Mouse (Mus musculus) embryonic facial prominence, embryonic 13.5 days (tissue): ENCODE data around the gene Pofut1. TPM values are rescaled to one million over a fixed set of nuclear protein-coding genes. Genes with fewer than 3 reads are reported as not detected.
A peak's percentile ranks its signal among the peaks of the same experiment; 100 is the strongest.

Source experiments
- ATAC-seq: fragments of 200-750 bp; cut with Nextera tagmentation; 2 replicates; pipeline ENCODE4 v1.8.0; 2017; ENCODE audit warnings: low read depth; ENCODE audit not compliant: insufficient number of reproducible peaks, insufficient read depth, low FRiP score, low TSS enrichment
- H3K27ac ChIP-seq: fragments of 300-500 bp; sonication (generic); 2 replicates; pipeline ENCODE4 v1.5.1; 2015; ENCODE audit warnings: moderate library complexity, mild to moderate bottlenecking, inconsistent platforms
- H3K27me3 ChIP-seq: fragments of 300-500 bp; sonication (generic); 2 replicates; pipeline ENCODE4 v1.6.1; 2015; ENCODE audit warnings: mild to moderate bottlenecking, inconsistent platforms
- H3K36me3 ChIP-seq: fragments of 300-500 bp; sonication (generic); 2 replicates; pipeline ENCODE4 v1.6.1; 2015; ENCODE audit warnings: mild to moderate bottlenecking, inconsistent platforms
- H3K4me1 ChIP-seq: fragments of 300-500 bp; sonication (generic); 2 replicates; pipeline ENCODE4 v1.6.1; 2015; ENCODE audit warnings: inconsistent platforms
- H3K4me2 ChIP-seq: fragments of 300-500 bp; sonication (generic); 2 replicates; pipeline ENCODE4 v1.6.1; 2015; ENCODE audit warnings: moderate library complexity, mild to moderate bottlenecking, inconsistent platforms
- H3K4me3 ChIP-seq: fragments of 300-500 bp; sonication (generic); 2 replicates; pipeline ENCODE4 v1.5.1; 2015; ENCODE audit warnings: mild to moderate bottlenecking, inconsistent platforms
- H3K9ac ChIP-seq: fragments of 300-500 bp; sonication (generic); 2 replicates; pipeline ENCODE4 v1.6.1; 2015; ENCODE audit warnings: mild to moderate bottlenecking, inconsistent platforms
- H3K9me3 ChIP-seq: fragments of 300-500 bp; sonication (generic); 2 replicates; pipeline ENCODE4 v1.6.1; 2016; ENCODE audit warnings: inconsistent platforms
- WGBS: fragments of 180-500 bp; shearing (Covaris S2); methylation state at CpG from one replicate; pipeline ENCODE4 v1.1.7; 2015; ENCODE audit warnings: mixed read lengths; 5-methylcytosine and 5-hydroxymethylcytosine counted together
- polyA plus RNA-seq: library from polyadenylated mRNA; unstranded; fragments of >200 nt; fragmentation: Nextera tagmentation; extraction: Ambion mirVana; gene quantifications from 2 replicates; pipeline ENCODE4 v1.2.1, GENCODE M21; 2015

The Pofut1 gene
- polyA plus RNA-seq, 1 experiment from 2014 or later: 9.1 TPM

GRCm38 (mm10) chr2:153218516-153218915 is 22.8 kb upstream of the Pofut1 start:
- 0 out of 2 replicates have a peak, but pooled peaks cover 4% of the 10 kb centered on the region for H3K4me1 ChIP-seq
- H3K36me3 ChIP-seq: peaks cover 14% of the 10 kb centered on the region
- 75% methylated on average over 3 of the region's 3 CpGs for WGBS
- H3K27ac ChIP-seq: no peak overlapping the region
- H3K27me3 ChIP-seq: no peaks in the 10 kb centered on the region
- H3K9ac ChIP-seq: no peak overlapping the region
- no peak for ATAC-seq
- H3K4me3 ChIP-seq: no peak overlapping the region
- no peak overlapping the region for H3K4me2 ChIP-seq
- no peaks in the 10 kb centered on the region for H3K9me3 ChIP-seq

DNA sequence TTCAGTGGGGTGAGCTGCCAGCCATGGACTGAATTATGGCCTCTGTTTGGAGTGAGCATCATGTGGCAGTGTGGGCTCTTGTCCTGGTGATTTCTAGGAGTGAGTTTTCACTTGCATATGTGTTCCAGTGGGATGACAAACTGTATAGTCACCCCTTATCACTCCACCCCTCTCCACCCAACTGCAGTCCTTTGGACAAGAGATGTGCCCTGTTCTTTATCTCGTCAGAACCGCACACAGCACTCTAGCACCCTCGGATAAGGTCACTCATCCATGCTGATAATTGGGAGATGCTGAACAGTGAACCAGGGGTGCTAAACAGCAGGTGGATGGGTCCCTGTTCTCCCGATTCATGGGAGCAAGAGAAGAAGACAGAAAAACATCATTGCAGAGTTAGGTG is 19.7 kb upstream of the Pofut1 start:
- Histone ChIP-seq H3K27ac (no peak overlapping the region), H3K4me3 (no peak overlapping the region), H3K27me3 (no peaks in the 10 kb centered on the region), H3K4me2 (no peak overlapping the region), H3K36me3 (peaks cover 14% of the 10 kb centered on the region), H3K9ac (no peak overlapping the region), H3K4me1 (peaks cover 11% of the 10 kb centered on the region), H3K9me3 (no peaks in the 10 kb centered on the region)
- ATAC-seq: no peak
- WGBS: 88% methylated on average over 4 of the region's 4 CpGs

- Histone ChIP-seq H3K9me3 (no peaks in the 10 kb centered on the region), H3K4me3 (no peak overlapping the region), H3K27me3 (no peaks in the 10 kb centered on the region), H3K9ac (no peak overlapping the region), H3K4me1 (peaks cover 11% of the 10 kb centered on the region), H3K36me3 (peaks cover 18% of the 10 kb centered on the region), H3K4me2 (no peak overlapping the region), H3K27ac (no peak overlapping the region)
- no peak for ATAC-seq
Observed at GRCm38 (mm10) chr2:153222130-153222529, 19.2 kb upstream of the Pofut1 start.

GRCm38 (mm10) chr2:153222566-153222965 is 18.8 kb upstream of the Pofut1 start:
- H3K27ac ChIP-seq: no peak overlapping the region
- no peaks in the 10 kb centered on the region for H3K27me3 ChIP-seq
- ATAC-seq: no peak
- no peaks in the 10 kb centered on the region for H3K9me3 ChIP-seq
- peaks cover 18% of the 10 kb centered on the region for H3K36me3 ChIP-seq
- 94% methylated on average over 2 of the region's 2 CpGs for WGBS
- H3K9ac ChIP-seq: no peak overlapping the region
- H3K4me2 ChIP-seq: no peak overlapping the region
- peaks cover 11% of the 10 kb centered on the region for H3K4me1 ChIP-seq
- no peak overlapping the region for H3K4me3 ChIP-seq

GRCm38 (mm10) chr2:153224946-153225594 is 16.3 kb upstream of the Pofut1 start, which contains the start of gene Tspyl3:
Tspyl3 (minus strand) TSS chr2:153225441.
- WGBS: 2% methylated on average over 31 of the region's 31 CpGs
- peak within 1 kb of the TSS; percentile 71 for H3K4me3 ChIP-seq
- peak; percentile 69 for ATAC-seq

DNA sequence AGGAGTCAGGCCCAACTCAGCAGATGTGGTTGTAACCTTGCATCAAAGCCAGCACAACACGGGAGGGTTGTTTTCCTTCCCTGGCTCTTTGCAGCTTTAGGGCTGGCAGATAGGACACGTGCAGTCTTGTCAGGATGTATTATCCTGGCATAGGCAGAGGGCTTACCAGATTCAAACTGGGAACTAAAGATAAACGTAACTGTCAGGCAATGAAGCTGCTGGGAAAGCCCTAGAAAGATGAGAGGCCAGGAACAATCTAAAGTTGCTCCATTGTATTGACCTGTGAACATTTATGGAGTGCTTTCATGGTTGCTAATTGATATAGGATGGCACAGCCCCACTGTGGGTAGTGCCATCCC is 15.8 kb upstream of the Pofut1 start:
- Histone ChIP-seq H3K27me3 (no peaks in the 10 kb centered on the region), H3K9ac (peak overlapping the region; percentile 88), H3K36me3 (peaks cover 44% of the 10 kb centered on the region), H3K4me2 (peak overlapping the region; percentile 78), H3K9me3 (no peaks in the 10 kb centered on the region), H3K27ac (peak overlapping the region; percentile 87), H3K4me1 (peaks cover 11% of the 10 kb centered on the region), H3K4me3 (peak overlapping the region; percentile 71)
- 7% methylated on average over 3 of the region's 3 CpGs for WGBS
- no peak for ATAC-seq

More at GRCm38 (mm10) chr2:153224946-153225594, 16.3 kb upstream of the Pofut1 start, which contains the start of gene Tspyl3:
- Histone ChIP-seq H3K4me1 (peaks cover 11% of the 10 kb centered on the region), H3K27me3 (no peaks in the 10 kb centered on the region), H3K9me3 (no peaks in the 10 kb centered on the region), H3K36me3 (peaks cover 39% of the 10 kb centered on the region), H3K27ac (peak within 1 kb of the TSS; percentile 87), H3K9ac (peak within 1 kb of the TSS; percentile 88), H3K4me2 (peak within 1 kb of the TSS; percentile 78)

GRCm38 (mm10) chr2:153227959-153228358 is 13.4 kb upstream of the Pofut1 start:
- Histone ChIP-seq H3K9ac (no peak overlapping the region), H3K4me1 (peaks cover 11% of the 10 kb centered on the region), H3K27me3 (no peaks in the 10 kb centered on the region), H3K4me3 (no peak overlapping the region), H3K27ac (no peak overlapping the region), H3K9me3 (no peaks in the 10 kb centered on the region), H3K4me2 (no peak overlapping the region), H3K36me3 (peaks cover 53% of the 10 kb centered on the region)
- no peak for ATAC-seq
- 91% methylated on average over 4 of the region's 4 CpGs for WGBS

DNA sequence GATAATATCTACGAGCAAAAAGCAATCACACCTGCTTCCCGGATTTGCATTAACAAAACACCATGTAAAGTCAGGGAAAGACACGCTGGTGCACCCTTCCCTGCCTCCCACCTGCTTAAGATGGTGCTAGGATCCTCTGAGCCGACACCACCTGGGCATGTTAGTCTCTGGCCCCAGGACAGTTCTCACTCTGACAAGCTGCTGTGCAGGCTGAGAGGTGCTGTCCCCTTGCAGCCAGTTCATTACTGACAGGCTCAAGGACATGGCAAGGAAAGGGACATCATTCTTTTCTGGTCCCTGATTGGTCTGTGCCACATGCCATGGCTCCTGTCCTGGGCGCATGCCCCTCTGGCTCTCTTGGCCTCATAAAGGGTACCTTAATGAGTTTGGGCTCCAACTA is 12.8 kb upstream of the Pofut1 start:
- Histone ChIP-seq H3K4me1 (peaks cover 11% of the 10 kb centered on the region), H3K36me3 (peaks cover 58% of the 10 kb centered on the region), H3K27me3 (no peaks in the 10 kb centered on the region), H3K9ac (no peak overlapping the region), H3K4me2 (no peak overlapping the region), H3K4me3 (no peak overlapping the region), H3K9me3 (no peaks in the 10 kb centered on the region), H3K27ac (no peak overlapping the region)
- 85% methylated on average over 5 of the region's 5 CpGs for WGBS
- ATAC-seq: no peak

DNA sequence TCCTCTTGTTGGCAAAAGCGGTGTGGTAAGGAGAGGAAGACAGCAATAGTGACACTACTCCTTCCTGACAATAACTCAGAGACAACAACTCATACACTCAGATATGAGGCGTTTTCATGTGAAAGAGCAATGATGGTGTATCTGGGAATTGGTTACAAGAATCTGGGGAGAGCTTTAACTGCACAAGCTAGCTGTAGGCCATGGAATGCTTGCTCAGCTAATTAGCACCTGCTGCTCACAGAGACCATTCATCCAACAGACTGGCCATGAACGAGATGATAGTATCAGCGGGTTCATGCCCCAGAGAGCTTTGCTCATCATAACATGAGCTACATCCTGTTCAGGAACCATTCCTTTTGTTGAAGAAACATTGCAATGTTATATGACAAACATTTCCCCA is 4.1 kb upstream of the Pofut1 start:
- no peak overlapping the region for H3K4me2 ChIP-seq
- peak overlapping the region; percentile 65; the same call in 1 of the 2 replicates for H3K27ac ChIP-seq
- peaks cover 35% of the 10 kb centered on the region for H3K4me1 ChIP-seq
- H3K36me3 ChIP-seq: peaks cover 46% of the 10 kb centered on the region
- H3K27me3 ChIP-seq: no peaks in the 10 kb centered on the region
- no peaks in the 10 kb centered on the region for H3K9me3 ChIP-seq
- H3K4me3 ChIP-seq: no peak overlapping the region
- WGBS: 76% methylated on average over 4 of the region's 4 CpGs
- no peak overlapping the region for H3K9ac ChIP-seq
- no peak for ATAC-seq

DNA sequence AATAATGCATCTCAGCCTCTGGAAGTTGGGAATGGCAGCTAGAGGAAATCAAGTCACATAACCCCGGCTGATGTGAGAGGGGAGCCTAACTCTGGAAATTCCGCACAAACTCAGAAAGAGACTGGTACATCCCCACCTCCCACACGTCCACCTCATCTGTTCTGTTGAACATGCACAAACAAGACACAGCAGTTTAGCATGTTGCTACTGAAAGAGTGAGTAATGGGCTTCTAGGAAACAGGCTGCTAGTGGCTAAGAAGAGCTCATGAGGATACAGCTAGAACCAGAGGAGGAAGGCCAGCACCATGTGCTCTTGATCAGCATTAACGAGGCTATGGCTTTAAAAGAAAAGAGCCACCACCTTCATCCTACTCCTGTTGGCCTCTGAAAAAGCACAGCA is 3.4 kb upstream of the Pofut1 start:
- Histone ChIP-seq H3K36me3 (peaks cover 40% of the 10 kb centered on the region), H3K9ac (peak overlapping the region; percentile 98; the same call in 1 of the 2 replicates), H3K4me2 (peak overlapping the region; percentile 28), H3K4me3 (no peak overlapping the region; the same call in 1 of the 2 replicates), H3K27ac (peak overlapping the region; percentile 65), H3K9me3 (no peaks in the 10 kb centered on the region), H3K4me1 (peaks cover 42% of the 10 kb centered on the region), H3K27me3 (no peaks in the 10 kb centered on the region)
- 62% methylated on average over 4 of the region's 4 CpGs for WGBS
- no peak for ATAC-seq

- peak overlapping the region; percentile 93 for H3K4me2 ChIP-seq
- H3K9me3 ChIP-seq: no peaks in the 10 kb centered on the region
- H3K36me3 ChIP-seq: peaks cover 35% of the 10 kb centered on the region
- H3K27ac ChIP-seq: peak overlapping the region; percentile 65
- ATAC-seq: no peak
- H3K4me3 ChIP-seq: peak overlapping the region; percentile 98
- H3K4me1 ChIP-seq: peaks cover 42% of the 10 kb centered on the region
- peak overlapping the region; percentile 98; the same call in 1 of the 2 replicates for H3K9ac ChIP-seq
- WGBS: 69% methylated on average over 2 of the region's 2 CpGs
- H3K27me3 ChIP-seq: no peaks in the 10 kb centered on the region
Observed at GRCm38 (mm10) chr2:153238406-153238805, 2.9 kb upstream of the Pofut1 start.
